Mouse (Mus musculus) bone marrow macrophage, adult 2 months (primary cell): ENCODE measurements around the gene Sema4b.

ENCODE experiments used
- CTCF ChIP-seq: IDR thresholded peaks from 2 replicates; pipeline ENCODE4 v1.5.1; 2012; ENCODE audit warnings: low read depth, mild to moderate bottlenecking, low read length, moderate library complexity
- POLR2A ChIP-seq: IDR thresholded peaks from 2 replicates; pipeline ENCODE4 v1.6.1; 2012; ENCODE audit warnings: mild to moderate bottlenecking, low read depth, low read length, borderline replicate concordance

DNA sequence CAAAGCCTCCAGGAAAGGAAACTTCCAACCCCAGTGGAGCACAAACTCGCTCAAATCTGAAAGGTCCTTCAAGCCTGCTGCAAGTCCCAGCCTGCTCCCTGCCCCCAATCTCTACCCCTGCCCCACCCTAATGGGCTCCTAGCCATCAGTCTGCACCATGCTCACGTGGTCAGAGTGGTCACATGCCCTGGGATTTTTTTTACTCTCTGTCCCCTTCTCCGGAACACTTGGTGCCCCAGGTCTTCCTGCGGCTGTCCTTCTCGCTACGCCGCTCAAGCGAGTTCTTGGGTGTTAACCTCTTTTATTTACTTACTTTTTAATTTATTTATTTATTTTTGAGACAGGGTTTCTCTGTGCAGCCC is 25.7 kb upstream of the Sema4b start:
- TF ChIP-seq CTCF (no peak), POLR2A (no peak)
